Mouse (Mus musculus) stomach, postnatal 0 days (tissue): ENCODE measurements at regions not wholly inside any gene's neighbourhood (a gene's known extent, or its start where the extent isn't known, plus 50 kb on each side); places are given as distances from the start of the nearest gene placed in this dataset.

Experiments
- CTCF ChIP-seq: IDR thresholded peaks from 2 replicates; pipeline ENCODE4 v1.5.1; 2016; ENCODE audit warnings: antibody characterized with exemption, low read depth, mild to moderate bottlenecking, moderate library complexity
- EP300 ChIP-seq: optimal IDR thresholded peaks from 2 replicates; pipeline ENCODE3; 2016; ENCODE audit warnings: antibody characterized with exemption

GRCm38 (mm10) chr3:121088724-121089123 lies 82.8 kb downstream of the Rwdd3 start:
- no peak for TF ChIP-seq CTCF
- no peak for TF ChIP-seq EP300
